Mouse (Mus musculus) stomach, postnatal 0 days (tissue): ENCODE data around the gene Rnf216.

Experiments
- CTCF ChIP-seq: IDR thresholded peaks from 2 replicates; pipeline ENCODE4 v1.5.1; 2016; ENCODE audit warnings: antibody characterized with exemption, low read depth, mild to moderate bottlenecking, moderate library complexity
- EP300 ChIP-seq: optimal IDR thresholded peaks from 2 replicates; pipeline ENCODE3; 2016; ENCODE audit warnings: antibody characterized with exemption

GRCm38 (mm10) chr5:143053132-143053972, 59.4 kb downstream of the Rnf216 start:
- TF ChIP-seq CTCF (no peak; the same call in 1 of the 2 replicates), EP300 (no peak)
